Mouse (Mus musculus): ENCODE data around the gene Tigd4. TPM values are rescaled to one million over a fixed set of nuclear protein-coding genes. Genes with fewer than 3 reads are reported as not detected.

The Tigd4 gene
- polyA plus RNA-seq, 1 experiment: 0.26 TPM

Other genes starting within 250 kb of the Tigd4 start
- 10.5 and 13.5 TPM in 2 replicates for gene Fhdc1, start 113.1 kb upstream of the Tigd4 start, polyA plus RNA-seq (2012; rRNA removed)
- 48.8 and 49.5 TPM in 2 replicates for gene Arfip1, start 10.9 kb upstream of the Tigd4 start, polyA plus RNA-seq (2012; rRNA removed)
- gene Tmem154, start 72.6 kb downstream of the Tigd4 start, polyA plus RNA-seq (2012; rRNA removed): 37.8 and 40.6 TPM in 2 replicates
- gene Fbxw7, start 221.7 kb downstream of the Tigd4 start, polyA plus RNA-seq (2012; rRNA removed): 11.6 and 12.8 TPM in 2 replicates

Measured in urinary bladder, adult 2 months (tissue).